14 mouse cellular contexts compared by ENCODE assay signal in the genomic region with DNA sequence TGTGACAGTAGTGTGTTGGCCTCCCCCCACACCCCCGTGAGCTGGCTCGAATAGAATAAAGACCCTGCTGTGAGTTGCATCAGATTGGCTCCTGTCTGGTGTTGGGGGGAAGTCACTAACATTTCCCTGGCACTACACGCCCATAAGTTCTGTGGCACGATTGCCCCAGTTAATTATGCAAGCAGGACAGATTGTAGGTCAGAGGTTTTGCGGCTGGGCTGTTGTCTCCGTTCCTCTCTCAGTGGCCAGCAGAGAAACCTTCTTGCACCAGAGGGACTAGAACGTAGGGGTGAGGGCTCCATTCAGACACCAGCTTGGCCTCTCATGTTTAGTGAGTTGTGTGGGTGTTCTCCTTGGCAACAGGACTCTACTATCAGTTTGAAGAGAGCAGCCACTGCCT.
"Had no signal": no experiment of that assay in that cellular context is flagged by ENCODE, and none has a peak within 500 bp of the region (broad histone marks: within the 10 kb centered on the region; RNA-seq: fewer than 3 reads in every experiment).

No protein-coding gene starts in this region.

- ATAC-seq: intestine, postnatal 0 days; midbrain, embryonic 13.5 days had no signal

- H3K27me3 ChIP-seq: limb, embryonic 12.5 days; liver, embryonic 15.5 days; lung, embryonic 15.5 days; midbrain, embryonic 13.5 days; neural tube, embryonic 12.5 days had no signal

- H3K4me3 ChIP-seq: layer of hippocampus, adult 2 months; limb, embryonic 12.5 days; liver, embryonic 15.5 days; lung, embryonic 15.5 days; midbrain, embryonic 13.5 days; neural tube, embryonic 12.5 days had no signal

- H3K9ac ChIP-seq: limb, embryonic 12.5 days; liver, embryonic 15.5 days; lung, embryonic 15.5 days; midbrain, embryonic 13.5 days; neural tube, embryonic 12.5 days had no signal

- DNase-seq: kidney, postnatal 10 days; kidney, postnatal 4 days; liver; right cerebral cortex, postnatal 4 days; spleen, adult 18-20 months; thymus, adult 18-20 months; thymus, postnatal 14 days had no signal

- H3K27ac ChIP-seq: layer of hippocampus, adult 2 months; limb, embryonic 12.5 days; liver, embryonic 15.5 days; lung, embryonic 15.5 days; midbrain, embryonic 13.5 days; neural tube, embryonic 12.5 days had no signal

- H3K9me3 ChIP-seq: liver, embryonic 15.5 days; midbrain, embryonic 13.5 days; neural tube, embryonic 12.5 days had no signal

- H3K4me2 ChIP-seq: limb, embryonic 12.5 days; liver, embryonic 15.5 days; lung, embryonic 15.5 days; midbrain, embryonic 13.5 days; neural tube, embryonic 12.5 days had no signal

- H3K36me3 ChIP-seq: limb, embryonic 12.5 days; liver, embryonic 15.5 days; lung, embryonic 15.5 days; midbrain, embryonic 13.5 days; neural tube, embryonic 12.5 days had no signal

- H3K4me1 ChIP-seq: limb, embryonic 12.5 days; liver, embryonic 15.5 days had no signal
